In the genomic region with DNA sequence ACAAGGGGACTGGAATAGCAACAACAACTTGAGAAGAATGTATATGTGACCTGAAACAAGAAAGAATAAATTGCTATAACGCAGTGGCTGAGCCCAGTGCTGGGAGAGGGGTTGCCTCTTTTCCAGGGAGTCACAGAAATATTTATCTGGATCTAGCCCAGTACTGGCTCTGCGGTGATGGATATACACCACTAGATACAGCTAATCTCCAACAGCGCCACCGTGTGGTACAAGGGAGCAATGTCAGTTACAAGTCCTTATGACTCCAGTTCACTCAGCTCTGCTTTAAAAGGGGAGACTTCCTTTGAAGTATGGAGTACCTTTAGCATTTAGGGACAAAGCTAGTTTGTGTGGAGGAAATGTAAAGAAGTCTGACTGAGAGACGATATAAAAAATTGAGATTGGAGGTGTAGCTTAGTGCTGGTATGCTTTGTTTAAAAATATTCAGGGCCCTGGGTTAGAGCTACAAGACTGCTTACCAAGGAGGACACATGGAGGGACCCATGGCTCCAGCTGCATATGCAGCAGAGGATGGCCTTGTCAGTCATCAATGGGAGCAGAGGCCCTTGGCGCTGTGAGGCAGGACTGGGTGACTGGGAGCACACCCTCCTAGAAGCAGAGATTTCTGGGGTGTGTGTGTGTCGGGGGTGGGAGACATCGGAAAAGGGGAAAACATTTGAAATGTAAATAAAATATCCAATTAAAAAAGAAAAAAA, we compare ENCODE assay signal across 8 mouse cellular contexts.
A peak's percentile ranks its signal among the peaks of the same experiment; 100 is the strongest.
DNase-seq lines count a peak whose midpoint lies in the region; ATAC-seq and TF ChIP-seq lines count a peak whose summit lies in the region.

No protein-coding gene starts in this region.

- H3K4me2 ChIP-seq in intestine, embryonic 16.5 days (ENCODE audit: low read depth, low read length), result no peak overlapping the region

- no peak overlapping the region for H3K4me3 ChIP-seq in gastrocnemius, adult 2 months
- H3K4me3 ChIP-seq in intestine, embryonic 16.5 days (ENCODE audit: low read length), result no peak overlapping the region
- no peak overlapping the region for H3K4me3 ChIP-seq in midbrain, embryonic 10.5 days

- no peaks in the 10 kb centered on the region for H3K9me3 ChIP-seq in intestine, embryonic 16.5 days (ENCODE audit: control insufficient read depth, low read length)
- H3K9me3 ChIP-seq in midbrain, embryonic 10.5 days (replicated peaks), result no peaks in the 10 kb centered on the region

- 41% methylated on average over 8 of the region's 8 CpGs for WGBS in intestine, embryonic 16.5 days
- WGBS in midbrain, embryonic 10.5 days, result 38% methylated on average over 8 of the region's 8 CpGs

- no peak overlapping the region for H3K27ac ChIP-seq in gastrocnemius, adult 2 months
- H3K27ac ChIP-seq in intestine, embryonic 16.5 days (ENCODE audit: low read length), result no peak overlapping the region
- no peak overlapping the region for H3K27ac ChIP-seq in midbrain, embryonic 10.5 days (replicated peaks)

- no peaks in the 10 kb centered on the region for H3K36me3 ChIP-seq in intestine, embryonic 16.5 days (ENCODE audit: control insufficient read depth, insufficient read depth, low read length)
- H3K36me3 ChIP-seq in midbrain, embryonic 10.5 days, result no peaks in the 10 kb centered on the region

- no peak overlapping the region for H3K9ac ChIP-seq in intestine, embryonic 16.5 days (ENCODE audit: low read depth, low read length)

- no peaks in the 10 kb centered on the region for H3K27me3 ChIP-seq in intestine, embryonic 16.5 days (replicated peaks; ENCODE audit: control insufficient read depth, insufficient read depth, low read length)
- no peaks in the 10 kb centered on the region for H3K27me3 ChIP-seq in midbrain, embryonic 10.5 days (ENCODE audit: low read depth, poor library complexity, severe bottlenecking)

- H3K4me1 ChIP-seq in intestine, embryonic 16.5 days (ENCODE audit: control insufficient read depth, insufficient read depth, low read length), result no peaks in the 10 kb centered on the region
- H3K4me1 ChIP-seq in midbrain, embryonic 10.5 days, result no peaks in the 10 kb centered on the region

- ATAC-seq in intestine, embryonic 16.5 days, result peak; percentile 70; the same call in 1 of the 2 replicates

- intact Hi-C loops in gastrocnemius, adult 2 months (cut with DNase I), result loop anchor here (5.0 kb wide), 1 partner anchor 500 kb away; no protein-coding TSS in a partner anchor
- intact Hi-C loops in left cerebral cortex, postnatal 10 days (cut with DNase I), result loop anchor here (5.0 kb wide), 1 partner anchor 325 kb away; no protein-coding TSS in a partner anchor

- peak; percentile 83 for TF ChIP-seq CTCF in gastrocnemius, adult 2 months (IDR thresholded peaks at IDR 0.05)

- peak; percentile 71 to 72 for DNase-seq in adrenal gland, adult 18-20 months (ENCODE audit: low spot score in 2 of 2)
- peak; percentile 61 to 75 for DNase-seq in cerebellum, postnatal 25 days
- peak; percentile 76 for DNase-seq in gastrocnemius, adult 2 months
- DNase-seq in left cerebral cortex, postnatal 10 days (ENCODE audit: extremely low spot score in 1 of 2, low spot score in 2 of 2), result peak; percentile 61 to 80
- peak; percentile 77 for DNase-seq in midbrain, embryonic 10.5 days (ENCODE audit: low spot score)
- DNase-seq in skeletal muscle tissue, adult 2 months (ENCODE audit: low read depth, low spot score), result peak; percentile 67
- DNase-seq in spleen, adult 12 weeks (ENCODE audit: low spot score), result no peak
